Mouse (Mus musculus) adrenal gland, adult 8-10 months (tissue): ENCODE results near the gene Sf3b3. TPM values are rescaled to one million over a fixed set of nuclear protein-coding genes. Genes with fewer than 3 reads are reported as not detected.
"Not testable (repeated sequence)": the region's sequence is repeated elsewhere in the genome, so short reads cannot be mapped to it uniquely, and the experiment has no call there.

ENCODE experiments used
- DNase-seq: peaks from one replicate; pipeline ENCODE4 v3.0.0; 2022
- total RNA-seq, 4 experiments: library from RNA; stranded (reverse); gene quantifications; 2 replicates each; pipeline ENCODE4 v1.2.4; 2022

The Sf3b3 gene
- 10 to 100 TPM; 68.4 to 87.8 (median 77.1) TPM for total RNA-seq

- DNase-seq: peak; percentile 67
These were observed at the start of gene Sf3b3, which contains the start of gene Cog4 for GRCm38 (mm10) chr8:110846405-110847170. TSS of gene Sf3b3 (minus strand) at chr8:110846787. TSS of gene Cog4 (plus strand) at chr8:110846600.

- DNase-seq: no peak
These were observed 49.2 kb upstream of the Sf3b3 start for GRCm38 (mm10) chr8:110895812-110896211.

- no peak for DNase-seq
These were observed 48.7 kb upstream of the Sf3b3 start for GRCm38 (mm10) chr8:110895254-110895653.

GRCm38 (mm10) chr8:110894851-110895250, 48.3 kb upstream of the Sf3b3 start:
- DNase-seq: no peak

- DNase-seq: no peak
These were observed 46.3 kb upstream of the Sf3b3 start for GRCm38 (mm10) chr8:110892913-110893312.

DNA sequence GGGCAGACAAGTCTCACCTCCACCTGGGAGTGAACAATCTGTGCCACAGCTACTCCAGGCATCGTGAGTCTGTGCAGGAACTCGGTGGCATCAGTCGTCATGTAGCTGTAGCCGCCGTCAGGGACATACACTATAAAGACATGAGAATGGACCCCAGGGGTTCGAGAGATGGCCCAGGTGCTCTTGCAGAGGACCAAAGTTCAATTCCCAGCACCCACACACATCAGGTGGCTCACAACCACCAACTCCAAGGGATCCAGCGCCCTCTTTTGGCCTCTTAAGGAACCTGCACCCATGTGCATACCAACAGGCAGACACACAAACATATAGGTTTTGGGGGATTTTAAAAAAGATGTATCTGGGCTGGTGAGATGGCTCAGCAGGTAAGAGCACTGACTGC, 45.5 kb upstream of the Sf3b3 start:
- no peak for DNase-seq

GRCm38 (mm10) chr8:110889904-110890470, 43.4 kb upstream of the Sf3b3 start:
- no peak for DNase-seq

DNA sequence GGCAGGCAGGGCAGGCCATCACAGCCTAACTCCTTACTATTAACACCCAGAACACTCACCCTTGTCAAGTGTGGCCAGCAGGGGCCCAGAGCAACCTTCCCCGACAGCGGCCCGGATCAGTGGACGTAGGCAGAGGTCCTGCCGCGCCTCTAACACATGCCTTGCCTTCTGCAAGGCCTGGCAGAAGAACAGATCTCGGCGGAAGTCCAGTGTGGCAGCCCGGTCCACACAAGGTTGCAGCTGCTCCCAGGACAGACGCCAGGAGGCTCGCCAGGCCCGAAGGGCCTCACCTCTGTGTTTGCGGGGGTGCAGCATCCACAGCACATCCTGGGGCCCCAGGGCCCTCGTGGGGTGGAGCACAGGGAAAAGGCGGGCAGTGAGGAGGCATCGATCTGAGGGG, 42.3 kb upstream of the Sf3b3 start:
- DNase-seq: no peak

DNA sequence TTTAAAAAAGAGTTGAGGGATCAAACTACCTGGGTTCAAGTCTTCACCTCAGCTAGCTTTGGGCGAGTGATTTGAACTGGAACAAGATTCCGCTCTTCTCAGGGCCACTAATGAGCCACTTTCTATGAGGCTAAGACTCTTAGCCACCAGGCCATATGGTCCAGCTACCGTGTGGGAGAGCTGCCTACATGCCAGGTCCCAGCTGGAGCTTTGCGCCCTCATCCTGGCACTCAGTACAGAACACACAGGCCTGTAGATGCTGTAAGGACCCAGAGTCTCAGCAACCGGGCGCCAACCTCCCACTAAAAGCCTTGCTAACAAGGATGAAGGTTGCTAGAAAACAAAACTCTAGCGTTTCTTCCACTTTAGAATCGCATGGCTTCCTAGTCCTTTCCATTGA, 41.9 kb upstream of the Sf3b3 start:
- no peak for DNase-seq

GRCm38 (mm10) chr8:110887551-110887950, 41.0 kb upstream of the Sf3b3 start:
- no peak for DNase-seq

DNA sequence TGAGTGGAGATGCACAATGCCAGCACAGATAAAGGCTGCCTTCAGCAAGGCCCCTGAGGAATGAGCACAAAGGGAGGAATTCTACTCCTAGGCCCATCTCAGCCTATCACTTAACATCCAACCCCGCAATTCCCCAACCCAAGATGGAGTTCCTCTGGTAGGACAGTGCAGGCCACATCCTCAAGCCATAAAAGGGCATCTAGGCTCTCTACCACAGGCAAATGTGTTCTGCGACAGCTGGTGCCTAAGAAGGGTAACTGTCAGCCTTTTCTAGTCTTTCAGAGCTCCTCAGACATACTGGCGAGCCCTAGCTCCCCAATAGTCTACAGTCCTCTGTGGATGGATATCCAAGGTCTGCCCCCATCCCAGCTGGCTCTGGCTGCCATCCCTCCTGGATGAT, 40.0 kb upstream of the Sf3b3 start:
- DNase-seq: no peak

- no peak for DNase-seq
These were observed 37.2 kb upstream of the Sf3b3 start for GRCm38 (mm10) chr8:110883824-110884223.

GRCm38 (mm10) chr8:110881741-110882310, 35.2 kb upstream of the Sf3b3 start:
- no peak for DNase-seq

- no peak for DNase-seq
These were observed 31.3 kb upstream of the Sf3b3 start for GRCm38 (mm10) chr8:110877862-110878261.

- DNase-seq: no peak
These were observed 23.9 kb upstream of the Sf3b3 start for GRCm38 (mm10) chr8:110870501-110870900.

DNA sequence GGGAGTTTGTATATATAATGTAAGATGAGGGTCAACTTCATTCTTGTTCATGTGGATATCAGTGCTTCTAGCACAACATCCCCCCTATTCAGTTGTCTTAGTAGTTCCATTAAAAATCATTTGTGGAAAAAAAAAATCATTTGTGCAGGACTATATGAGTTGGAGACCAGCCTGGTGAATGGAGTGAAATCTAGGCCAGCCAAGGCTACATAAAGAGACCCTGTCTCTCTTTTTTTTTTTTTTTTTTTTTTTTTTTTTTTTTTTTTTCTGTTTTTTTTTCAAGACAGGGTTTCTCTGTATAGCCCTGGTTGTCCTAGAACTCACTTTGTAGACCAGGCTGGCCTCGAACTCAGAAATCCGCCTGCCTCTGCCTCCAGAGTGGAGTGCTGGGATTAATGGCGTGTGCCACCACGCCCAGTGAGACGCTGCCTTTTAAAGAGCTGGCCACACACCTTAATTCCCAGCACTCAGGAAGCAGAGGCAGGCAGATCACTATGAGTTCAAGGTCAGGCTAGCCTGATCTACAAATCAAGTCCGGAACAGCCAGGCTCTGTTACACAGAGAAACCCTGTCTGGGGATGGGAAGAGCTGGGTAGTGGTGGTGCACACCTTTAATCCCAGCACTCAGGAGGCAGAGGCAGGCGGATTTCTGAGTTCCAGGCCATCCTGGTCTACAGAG, 14.9 kb upstream of the Sf3b3 start:
- not testable (repeated sequence) for DNase-seq

DNA sequence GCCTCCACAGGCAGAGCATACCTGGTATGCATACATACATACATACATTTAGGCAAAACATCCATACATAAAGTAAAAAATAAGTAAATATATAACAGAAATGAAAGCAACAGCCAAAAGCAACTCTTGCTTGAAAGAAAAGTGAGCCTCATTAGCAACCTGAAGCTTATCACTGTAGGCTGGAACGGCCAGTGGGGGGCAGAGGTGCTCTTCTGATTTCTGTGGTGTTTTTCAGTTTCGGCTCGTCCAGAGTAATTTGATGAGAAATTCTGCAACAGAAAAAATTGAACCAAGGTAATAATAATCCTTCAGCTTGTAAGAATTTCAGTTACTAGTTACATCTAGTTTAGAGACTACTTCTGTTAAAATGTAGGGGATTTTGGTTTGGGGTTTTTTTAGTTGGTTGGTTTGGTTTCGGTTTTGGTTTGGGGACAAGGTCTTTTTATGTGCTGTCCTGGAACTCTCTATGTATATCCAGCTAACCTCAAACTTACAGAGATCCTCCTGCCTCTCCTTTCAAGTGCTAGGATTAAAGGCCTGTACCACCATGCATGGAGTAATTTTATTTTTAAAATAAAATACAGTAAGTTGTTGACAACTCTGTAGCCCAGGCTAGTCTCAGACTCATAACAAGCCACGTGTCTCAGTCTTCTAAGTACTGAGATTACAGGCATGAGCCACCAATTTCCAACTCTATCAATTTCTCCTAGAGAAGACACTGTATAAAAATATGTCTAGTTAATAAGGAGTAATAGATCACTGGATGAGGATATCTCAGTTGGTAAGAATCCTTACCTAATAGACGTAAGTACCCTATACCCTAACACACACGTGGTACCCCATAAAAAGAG, 13.3 kb upstream of the Sf3b3 start:
- DNase-seq: no peak

DNA sequence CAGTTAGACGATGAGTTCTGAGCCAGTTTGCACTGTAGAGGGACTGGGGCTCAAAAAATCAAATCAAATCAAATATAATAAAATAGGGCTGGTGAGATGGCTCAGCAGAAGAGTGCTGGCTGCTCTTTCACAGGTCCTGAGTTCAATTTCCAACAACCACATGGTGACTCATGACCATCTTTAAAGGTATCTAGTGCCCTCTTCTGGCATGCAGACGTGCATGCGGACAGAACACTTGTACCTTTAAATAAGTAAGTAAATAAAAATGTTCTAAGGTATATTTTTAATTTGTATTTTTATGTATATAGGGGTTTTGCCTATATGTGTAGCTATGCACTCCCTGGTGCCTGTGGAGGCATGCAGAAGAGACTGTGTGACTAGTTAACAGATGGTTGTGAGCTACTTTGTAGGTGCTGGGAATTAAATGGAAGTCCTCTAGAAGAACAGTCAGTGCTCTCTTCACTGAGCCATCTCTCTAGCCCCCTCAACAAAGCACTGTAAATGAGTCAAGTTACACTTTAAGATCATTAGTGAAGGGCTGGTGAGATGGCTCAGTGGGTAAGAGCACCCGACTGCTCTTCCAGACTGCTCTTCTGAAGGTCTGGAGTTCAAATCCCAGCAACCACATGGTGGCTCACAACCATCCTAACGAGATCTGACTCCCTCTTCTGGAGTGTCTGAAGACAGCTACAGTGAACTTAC, 10.3 kb upstream of the Sf3b3 start:
- DNase-seq: no peak

GRCm38 (mm10) chr8:110856073-110856472, 9.5 kb upstream of the Sf3b3 start:
- not testable (repeated sequence) for DNase-seq

DNA sequence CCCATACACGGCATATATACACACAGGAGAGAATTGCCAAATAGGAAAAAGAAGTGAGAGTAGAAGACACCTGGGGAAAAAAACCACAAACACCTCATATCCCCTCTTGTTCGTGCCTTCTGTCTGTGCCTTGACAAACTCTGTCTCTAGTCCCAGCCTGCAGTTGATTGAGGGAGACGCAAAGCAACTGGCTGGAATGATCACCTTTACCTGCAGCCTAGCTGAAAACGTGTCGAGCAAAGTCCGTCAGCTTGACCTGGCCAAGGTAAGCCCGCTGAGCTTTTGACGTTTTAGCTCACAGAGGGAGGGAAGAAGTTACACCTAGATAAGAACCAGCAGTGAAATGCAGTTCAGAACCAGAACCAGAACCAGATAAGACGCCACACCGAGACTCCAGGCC, 4.6 kb upstream of the Sf3b3 start:
- no peak for DNase-seq

GRCm38 (mm10) chr8:110847645-110848495, 1.3 kb upstream of the Sf3b3 start:
- no peak for DNase-seq
